Mouse (Mus musculus): Measurements from ENCODE around the gene Med11. TPM values are rescaled to one million over a fixed set of nuclear protein-coding genes. Genes with fewer than 3 reads are reported as not detected.

The Med11 gene
- polyA plus RNA-seq, 1 experiment from 2014 or later: 43.6 TPM

GRCm38 (mm10) chr11:70432895-70433568, 18.7 kb upstream of the Med11 start:
- Histone ChIP-seq H3K36me3 (peaks cover 27% of the 10 kb centered on the region), H3K9ac (replicated peaks) (peak overlapping the region; percentile 91), H3K4me2 (replicated peaks) (peak overlapping the region; percentile 79), H3K4me1 (replicated peaks) (peaks cover 36% of the 10 kb centered on the region), H3K27me3 (no peaks in the 10 kb centered on the region), H3K9me3 (no peaks in the 10 kb centered on the region), H3K4me3 (replicated peaks) (peak overlapping the region; percentile 66), H3K27ac (peak overlapping the region; percentile 94)
- ATAC-seq: peak; percentile 54
- WGBS: 6% methylated on average over 15 of the region's 15 CpGs

DNA sequence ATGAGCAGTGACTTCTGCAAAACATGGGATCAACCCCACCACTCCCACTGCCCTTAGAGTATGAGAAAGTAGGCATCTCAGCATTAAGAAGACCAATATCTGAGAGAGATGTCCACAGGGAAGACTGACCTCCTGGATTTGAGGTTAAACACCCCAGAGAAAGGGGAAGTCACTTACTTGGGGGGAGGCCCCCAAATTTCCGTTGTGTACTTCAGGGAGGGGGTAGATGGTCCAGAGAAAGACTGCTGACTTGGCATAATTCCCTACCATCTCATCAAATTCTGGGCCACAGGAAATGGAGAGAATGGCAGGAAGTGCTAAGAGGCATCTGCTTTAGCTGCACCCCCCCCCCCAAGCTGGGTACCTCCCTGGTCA, 18.2 kb upstream of the Med11 start:
- Histone ChIP-seq H3K27me3 (no peaks in the 10 kb centered on the region), H3K27ac (no peak overlapping the region), H3K4me2 (replicated peaks) (peak overlapping the region; percentile 79), H3K4me3 (replicated peaks) (peak overlapping the region; percentile 66), H3K4me1 (replicated peaks) (peaks cover 36% of the 10 kb centered on the region), H3K36me3 (peaks cover 32% of the 10 kb centered on the region), H3K9me3 (no peaks in the 10 kb centered on the region), H3K9ac (replicated peaks) (peak overlapping the region; percentile 91)
- 68% methylated on average over 1 of the region's 1 CpGs for WGBS
- no peak for ATAC-seq

- no peak overlapping the region for H3K27ac ChIP-seq
- 86% methylated on average over 3 of the region's 3 CpGs for WGBS
- H3K4me3 ChIP-seq (replicated peaks): peak overlapping the region; percentile 66
- no peaks in the 10 kb centered on the region for H3K9me3 ChIP-seq
- H3K36me3 ChIP-seq: peaks cover 36% of the 10 kb centered on the region
- H3K4me1 ChIP-seq (replicated peaks): peaks cover 36% of the 10 kb centered on the region
- no peak for ATAC-seq
- peak overlapping the region; percentile 79 for H3K4me2 ChIP-seq (replicated peaks)
- no peaks in the 10 kb centered on the region for H3K27me3 ChIP-seq
- peak overlapping the region; percentile 91 for H3K9ac ChIP-seq (replicated peaks)
Observed at GRCm38 (mm10) chr11:70433951-70434350, 17.8 kb upstream of the Med11 start.

DNA sequence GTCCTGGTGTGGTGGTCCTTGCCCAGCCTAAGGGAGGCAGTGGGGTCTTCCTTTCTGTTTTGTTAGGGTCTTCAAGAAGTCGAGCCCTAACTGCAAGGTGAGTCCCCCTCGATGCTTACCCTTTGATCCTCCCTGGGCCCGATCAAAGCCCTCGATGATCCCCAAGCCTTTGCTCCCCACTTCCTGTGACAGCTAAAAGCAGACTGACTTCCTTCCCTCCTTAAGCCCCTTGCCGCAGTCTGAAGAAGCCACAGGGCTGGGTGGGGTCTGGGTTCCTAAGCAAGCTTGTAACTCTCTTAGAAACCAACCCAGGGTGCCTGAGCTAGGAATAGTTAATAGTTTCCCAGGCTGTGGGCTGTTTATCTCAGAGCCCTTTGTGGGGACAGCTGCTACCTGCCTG, 16.2 kb upstream of the Med11 start:
- Histone ChIP-seq H3K4me3 (replicated peaks) (no peak overlapping the region), H3K27ac (no peak overlapping the region), H3K27me3 (no peaks in the 10 kb centered on the region), H3K9ac (replicated peaks) (no peak overlapping the region), H3K4me2 (replicated peaks) (no peak overlapping the region), H3K4me1 (replicated peaks) (peaks cover 36% of the 10 kb centered on the region), H3K36me3 (peaks cover 51% of the 10 kb centered on the region), H3K9me3 (no peaks in the 10 kb centered on the region)
- ATAC-seq: no peak
- WGBS: 86% methylated on average over 5 of the region's 5 CpGs

- H3K4me2 ChIP-seq (replicated peaks): no peak overlapping the region
- 91% methylated on average over 6 of the region's 6 CpGs for WGBS
- peaks cover 67% of the 10 kb centered on the region for H3K36me3 ChIP-seq
- no peaks in the 10 kb centered on the region for H3K27me3 ChIP-seq
- peaks cover 24% of the 10 kb centered on the region for H3K4me1 ChIP-seq (replicated peaks)
- no peaks in the 10 kb centered on the region for H3K9me3 ChIP-seq
- no peak overlapping the region for H3K9ac ChIP-seq (replicated peaks)
- H3K27ac ChIP-seq: no peak overlapping the region
- H3K4me3 ChIP-seq (replicated peaks): no peak overlapping the region
- ATAC-seq: no peak
Observed at GRCm38 (mm10) chr11:70437426-70437825, 14.3 kb upstream of the Med11 start.

DNA sequence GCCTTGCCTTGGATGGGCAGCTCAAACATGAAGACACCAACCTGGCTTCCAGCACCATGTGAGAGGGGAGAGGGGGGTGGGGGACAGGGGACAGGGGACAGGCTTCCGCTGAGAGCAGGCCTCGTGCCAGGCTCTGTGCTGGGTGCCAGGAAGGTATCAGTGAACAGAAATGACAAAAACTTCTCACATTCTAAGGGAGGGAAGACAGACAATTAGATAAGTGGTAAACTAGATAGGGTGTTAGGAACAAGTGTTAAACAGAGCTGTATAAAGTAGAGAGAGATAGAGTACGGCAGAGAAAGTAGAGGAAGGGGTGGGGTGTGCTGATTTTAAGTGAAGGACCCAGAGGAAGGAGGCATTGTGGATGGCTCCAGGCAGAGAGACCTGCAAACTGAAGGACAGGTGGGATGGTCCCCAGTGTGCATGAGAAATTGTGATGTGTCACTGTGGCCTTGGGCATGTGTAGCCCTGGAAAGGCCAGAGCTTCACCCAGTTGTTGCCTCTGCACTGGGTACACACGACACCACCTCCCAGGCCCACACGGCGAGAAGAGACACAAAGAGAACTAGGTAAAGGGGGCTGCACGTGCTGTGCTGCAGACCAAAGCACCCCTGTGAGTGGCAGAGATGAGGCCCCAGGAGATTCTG, 12.9 kb upstream of the Med11 start:
- H3K4me3 ChIP-seq (replicated peaks): no peak overlapping the region
- H3K9ac ChIP-seq (replicated peaks): no peak overlapping the region
- H3K9me3 ChIP-seq: no peaks in the 10 kb centered on the region
- H3K27ac ChIP-seq: no peak overlapping the region
- no peaks in the 10 kb centered on the region for H3K27me3 ChIP-seq
- peaks cover 67% of the 10 kb centered on the region for H3K36me3 ChIP-seq
- H3K4me1 ChIP-seq (replicated peaks): peaks cover 14% of the 10 kb centered on the region
- 90% methylated on average over 7 of the region's 7 CpGs for whole genome bisulfite sequencing
- no peak overlapping the region for H3K4me2 ChIP-seq (replicated peaks)
- ATAC-seq: no peak

- H3K4me1 ChIP-seq (replicated peaks): no peaks in the 10 kb centered on the region; the same call in 1 of the 2 replicates
- H3K9me3 ChIP-seq: no peaks in the 10 kb centered on the region
- no peak for ATAC-seq
- H3K27me3 ChIP-seq: no peaks in the 10 kb centered on the region
- no peak overlapping the region for H3K9ac ChIP-seq (replicated peaks)
- no peak overlapping the region for H3K27ac ChIP-seq
- peaks cover 64% of the 10 kb centered on the region for H3K36me3 ChIP-seq
- no peak overlapping the region for H3K4me3 ChIP-seq (replicated peaks)
- no peak overlapping the region for H3K4me2 ChIP-seq (replicated peaks)
- WGBS: 93% methylated on average over 4 of the region's 4 CpGs
Observed at GRCm38 (mm10) chr11:70440637-70441036, 11.1 kb upstream of the Med11 start.

DNA sequence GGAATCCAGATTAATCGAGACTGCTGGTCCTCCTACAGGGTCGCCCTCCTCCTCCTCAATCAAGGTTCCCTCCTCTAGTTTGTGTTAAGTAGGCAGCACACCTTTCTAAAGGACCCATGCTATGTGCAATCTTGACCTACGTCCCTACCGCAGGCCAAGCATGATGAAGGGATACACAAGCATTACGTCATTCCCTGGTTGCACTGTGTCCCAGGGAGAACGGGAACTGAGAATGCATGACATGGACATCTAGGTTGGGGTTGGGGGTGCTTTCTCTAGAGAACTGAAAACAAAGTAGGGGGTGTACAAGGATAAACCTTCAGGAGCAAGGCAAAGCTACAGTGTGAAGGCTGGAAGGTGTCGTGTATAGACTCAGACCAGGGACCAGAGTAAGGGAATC, 9.8 kb upstream of the Med11 start:
- Histone ChIP-seq H3K4me2 (replicated peaks) (no peak overlapping the region), H3K4me1 (replicated peaks) (no peaks in the 10 kb centered on the region), H3K27ac (no peak overlapping the region), H3K36me3 (peaks cover 51% of the 10 kb centered on the region), H3K9me3 (no peaks in the 10 kb centered on the region), H3K4me3 (replicated peaks) (no peak overlapping the region), H3K27me3 (no peaks in the 10 kb centered on the region), H3K9ac (replicated peaks) (no peak overlapping the region)
- ATAC-seq: no peak
- 96% methylated on average over 7 of the region's 7 CpGs for WGBS

GRCm38 (mm10) chr11:70443964-70444363, 7.8 kb upstream of the Med11 start:
- Histone ChIP-seq H3K36me3 (peaks cover 31% of the 10 kb centered on the region), H3K4me3 (replicated peaks) (no peak overlapping the region), H3K27me3 (no peaks in the 10 kb centered on the region), H3K27ac (no peak overlapping the region), H3K4me2 (replicated peaks) (no peak overlapping the region), H3K4me1 (replicated peaks) (no peaks in the 10 kb centered on the region), H3K9ac (replicated peaks) (no peak overlapping the region), H3K9me3 (no peaks in the 10 kb centered on the region)
- WGBS: 92% methylated on average over 3 of the region's 3 CpGs
- no peak for ATAC-seq

DNA sequence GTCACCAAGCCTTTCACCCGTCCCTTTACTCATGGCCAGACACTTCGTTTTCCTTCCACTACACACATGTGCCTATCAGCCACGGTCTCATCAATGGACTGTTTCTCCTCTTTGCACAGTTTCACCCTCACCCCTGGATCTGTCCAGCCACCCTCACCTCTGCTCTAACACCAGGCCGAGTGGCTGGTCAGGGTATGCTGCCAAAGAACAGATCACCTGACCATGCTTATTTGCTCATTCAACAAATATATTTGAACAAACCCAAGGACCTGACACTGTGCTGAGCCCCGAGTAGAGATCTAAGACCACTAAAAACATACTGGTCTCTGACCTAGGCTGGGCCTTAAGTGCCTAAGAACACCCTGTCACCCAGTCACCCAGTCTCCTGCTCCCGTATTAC, 7.1 kb upstream of the Med11 start:
- WGBS: 83% methylated on average over 6 of the region's 6 CpGs
- H3K4me2 ChIP-seq (replicated peaks): no peak overlapping the region
- H3K4me1 ChIP-seq (replicated peaks): no peaks in the 10 kb centered on the region
- H3K27ac ChIP-seq: no peak overlapping the region
- no peak overlapping the region for H3K4me3 ChIP-seq (replicated peaks)
- no peaks in the 10 kb centered on the region for H3K27me3 ChIP-seq
- no peak for ATAC-seq
- no peaks in the 10 kb centered on the region for H3K9me3 ChIP-seq
- peaks cover 24% of the 10 kb centered on the region for H3K36me3 ChIP-seq
- no peak overlapping the region for H3K9ac ChIP-seq (replicated peaks)

- no peak overlapping the region for H3K9ac ChIP-seq (replicated peaks)
- no peak overlapping the region for H3K4me3 ChIP-seq (replicated peaks)
- no peaks in the 10 kb centered on the region for H3K4me1 ChIP-seq (replicated peaks)
- ATAC-seq: no peak
- WGBS: 48% methylated on average over 3 of the region's 3 CpGs
- no peaks in the 10 kb centered on the region for H3K9me3 ChIP-seq
- no peaks in the 10 kb centered on the region for H3K27me3 ChIP-seq
- H3K27ac ChIP-seq: no peak overlapping the region
- H3K4me2 ChIP-seq (replicated peaks): no peak overlapping the region
- H3K36me3 ChIP-seq: peaks cover 6% of the 10 kb centered on the region
Observed at GRCm38 (mm10) chr11:70446756-70447155, 5.0 kb upstream of the Med11 start.

DNA sequence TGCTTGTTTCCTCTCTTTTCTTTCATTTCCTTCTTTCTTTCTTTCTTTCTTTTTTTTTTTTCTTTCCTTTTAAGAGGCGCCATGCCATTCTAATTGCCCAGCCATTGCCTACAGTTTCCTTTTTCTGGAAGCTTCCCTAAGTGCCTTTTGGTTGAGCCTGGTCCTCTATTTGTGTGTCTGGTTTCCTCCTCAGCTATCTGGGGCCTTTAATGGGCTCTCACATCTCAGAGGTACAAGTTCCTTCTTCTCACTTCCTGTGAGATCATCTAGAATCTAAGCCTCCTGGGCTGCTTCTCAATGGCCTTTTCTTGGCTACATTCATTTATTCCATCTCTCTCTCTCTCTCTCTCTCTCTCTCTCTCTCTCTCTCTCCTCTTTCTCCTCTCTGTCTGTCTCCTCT, 4.3 kb upstream of the Med11 start:
- WGBS: 78% methylated on average over 1 of the region's 1 CpGs
- H3K9me3 ChIP-seq: no peaks in the 10 kb centered on the region
- no peak overlapping the region for H3K4me2 ChIP-seq (replicated peaks)
- no peak overlapping the region for H3K9ac ChIP-seq (replicated peaks)
- H3K27ac ChIP-seq: no peak overlapping the region
- ATAC-seq: no peak
- no peak overlapping the region for H3K4me3 ChIP-seq (replicated peaks)
- H3K27me3 ChIP-seq: no peaks in the 10 kb centered on the region
- no peaks in the 10 kb centered on the region for H3K36me3 ChIP-seq
- peaks cover 2% of the 10 kb centered on the region for H3K4me1 ChIP-seq (replicated peaks)

Measured in midbrain, embryonic 13.5 days (tissue).